Mouse (Mus musculus) erythroblast, embryonic 14.5 days (primary cell): ENCODE measurements around the gene Klk11. TPM values are rescaled to one million over a fixed set of nuclear protein-coding genes. Genes with fewer than 3 reads are reported as not detected.

ENCODE experiments used
- H3K27me3 ChIP-seq: 2 replicates; pipeline ENCODE4 v1.6.1; 2012; ENCODE audit warnings: inconsistent platforms; ENCODE audit not compliant: control insufficient read depth
- H3K36me3 ChIP-seq: 2 replicates; pipeline ENCODE4 v1.6.1; 2012; ENCODE audit warnings: mild to moderate bottlenecking, inconsistent platforms; ENCODE audit not compliant: control insufficient read depth
- H3K4me1 ChIP-seq: 2 replicates; pipeline ENCODE4 v1.6.1; 2012; ENCODE audit warnings: inconsistent platforms; ENCODE audit not compliant: control insufficient read depth
- H3K4me3 ChIP-seq: replicated peaks from 2 replicates; pipeline ENCODE3; 2012; ENCODE audit warnings: moderate library complexity, mild to moderate bottlenecking, inconsistent platforms
- H3K9me3 ChIP-seq: 2 replicates; pipeline ENCODE4 v1.6.1; 2012; ENCODE audit warnings: low read length, inconsistent platforms, mixed read lengths; ENCODE audit not compliant: control insufficient read depth
- GATA1 ChIP-seq: IDR thresholded peaks from 2 replicates; pipeline ENCODE4 v1.6.1; 2012; ENCODE audit warnings: low read length, inconsistent platforms, mixed read lengths
- TAL1 ChIP-seq: IDR thresholded peaks from 3 replicates; pipeline ENCODE4 v1.6.1; 2012; ENCODE audit warnings: low read length, inconsistent platforms, mixed read lengths
- polyA plus RNA-seq: library from polyadenylated mRNA; stranded (reverse); fragments of >175 nt; gene quantifications from 2 replicates; pipeline ENCODE4 v1.2.3, GENCODE M21; 2012

The Klk11 gene
- not detected in 2 replicates for polyA plus RNA-seq

DNA sequence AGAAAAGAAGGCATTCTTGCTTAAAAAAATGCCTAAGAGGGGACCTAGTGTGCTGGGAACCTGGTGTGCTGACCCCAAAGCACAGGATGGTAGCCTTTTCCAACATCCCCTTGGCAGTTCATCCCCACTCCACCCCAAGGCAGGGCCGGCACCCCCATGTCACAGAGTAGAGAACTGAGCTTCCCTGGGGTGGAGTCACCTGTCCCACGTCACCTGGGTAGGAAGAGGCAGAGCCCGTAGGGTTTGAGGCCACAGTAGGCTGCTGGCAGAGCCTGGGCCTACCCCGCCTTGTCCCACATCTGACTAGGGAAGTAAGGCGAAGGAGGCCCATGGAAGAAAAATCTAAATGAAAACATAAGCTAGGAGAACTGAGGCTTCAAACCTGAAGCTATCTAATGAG is at the start of gene Klk11:
Gene Klk11 (plus strand): TSS at position 241 of the 400 bp plus-strand sequence.
- Histone ChIP-seq H3K4me1 (no peaks in the 10 kb centered on the region), H3K27me3 (no peaks in the 10 kb centered on the region), H3K36me3 (no peaks in the 10 kb centered on the region), H3K9me3 (peaks cover 2% of the 10 kb centered on the region; the same call in 1 of the 2 replicates), H3K4me3 (no peak within 1 kb of the TSS)
- no peak for TF ChIP-seq GATA1
- TF ChIP-seq TAL1: no peak

DNA sequence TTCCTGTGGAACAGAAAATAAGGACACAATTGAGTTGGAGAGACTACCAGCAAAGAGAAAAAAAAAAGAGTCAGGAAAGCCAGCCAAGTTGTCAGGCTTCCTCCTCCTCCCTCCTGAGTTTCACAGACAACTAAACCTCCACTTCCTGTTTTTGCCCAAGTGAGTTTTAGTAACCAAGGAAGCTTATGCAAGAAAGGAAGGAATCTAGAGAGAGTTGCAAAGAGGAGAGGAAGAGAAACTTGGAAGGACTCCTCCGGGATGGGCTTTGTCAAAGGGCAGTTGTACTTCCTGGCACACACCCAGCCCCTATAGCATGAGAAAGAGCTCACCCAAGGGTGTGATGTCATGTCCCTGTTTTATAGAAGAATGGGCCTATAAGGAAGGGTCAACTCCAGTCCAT is 26.6 kb upstream of the Klk11 start:
- Histone ChIP-seq H3K4me3 (no peak overlapping the region), H3K4me1 (no peaks in the 10 kb centered on the region), H3K27me3 (no peaks in the 10 kb centered on the region), H3K36me3 (no peaks in the 10 kb centered on the region), H3K9me3 (no peaks in the 10 kb centered on the region)
- TF ChIP-seq TAL1 (no peak), GATA1 (no peak)

- Histone ChIP-seq H3K9me3 (no peaks in the 10 kb centered on the region), H3K4me1 (no peaks in the 10 kb centered on the region), H3K4me3 (no peak overlapping the region), H3K27me3 (no peaks in the 10 kb centered on the region), H3K36me3 (no peaks in the 10 kb centered on the region)
- TF ChIP-seq GATA1 (no peak), TAL1 (no peak)
These were observed 21.6 kb upstream of the Klk11 start for GRCm38 (mm10) chr7:43752806-43753205.

- H3K27me3 ChIP-seq: no peaks in the 10 kb centered on the region
- H3K4me1 ChIP-seq: no peaks in the 10 kb centered on the region
- H3K4me3 ChIP-seq: no peak overlapping the region
- H3K36me3 ChIP-seq: no peaks in the 10 kb centered on the region
- TF ChIP-seq GATA1 (no peak), TAL1 (no peak)
- H3K9me3 ChIP-seq: peaks cover 2% of the 10 kb centered on the region; the same call in 1 of the 2 replicates
These were observed 7.9 kb upstream of the Klk11 start for GRCm38 (mm10) chr7:43766484-43766883.

GRCm38 (mm10) chr7:43768597-43768996 is 5.8 kb upstream of the Klk11 start, which contains the start of gene Klk12:
TSS of gene Klk12 (plus strand) at chr7:43768897.
- H3K36me3 ChIP-seq: no peaks in the 10 kb centered on the region
- no peaks in the 10 kb centered on the region for H3K27me3 ChIP-seq
- TF ChIP-seq TAL1 (no peak), GATA1 (no peak)
- no peak within 1 kb of the TSS for H3K4me3 ChIP-seq
- no peaks in the 10 kb centered on the region for H3K4me1 ChIP-seq
- H3K9me3 ChIP-seq: peaks cover 2% of the 10 kb centered on the region; the same call in 1 of the 2 replicates

DNA sequence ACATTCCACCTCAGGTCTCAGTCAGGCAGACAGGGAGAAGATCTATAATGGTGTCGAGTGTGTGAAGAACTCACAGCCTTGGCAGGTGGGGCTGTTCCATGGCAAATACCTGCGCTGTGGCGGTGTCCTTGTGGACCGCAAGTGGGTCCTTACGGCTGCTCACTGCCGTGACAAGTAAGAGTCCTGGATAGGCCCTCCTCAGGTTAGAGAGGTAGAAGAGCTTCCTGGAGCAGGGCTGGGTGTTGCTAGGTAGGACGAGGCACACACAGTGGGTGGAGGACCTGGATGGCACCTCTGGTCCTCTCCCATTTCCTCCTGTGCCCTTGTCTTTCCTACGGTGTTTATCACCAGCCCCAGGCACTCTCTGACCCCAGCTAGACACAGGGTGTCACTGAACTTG is 4.8 kb upstream of the Klk11 start:
- Histone ChIP-seq H3K4me3 (no peak overlapping the region), H3K27me3 (no peaks in the 10 kb centered on the region), H3K9me3 (peaks cover 2% of the 10 kb centered on the region; the same call in 1 of the 2 replicates), H3K36me3 (no peaks in the 10 kb centered on the region), H3K4me1 (no peaks in the 10 kb centered on the region)
- TF ChIP-seq GATA1: no peak
- no peak for TF ChIP-seq TAL1

DNA sequence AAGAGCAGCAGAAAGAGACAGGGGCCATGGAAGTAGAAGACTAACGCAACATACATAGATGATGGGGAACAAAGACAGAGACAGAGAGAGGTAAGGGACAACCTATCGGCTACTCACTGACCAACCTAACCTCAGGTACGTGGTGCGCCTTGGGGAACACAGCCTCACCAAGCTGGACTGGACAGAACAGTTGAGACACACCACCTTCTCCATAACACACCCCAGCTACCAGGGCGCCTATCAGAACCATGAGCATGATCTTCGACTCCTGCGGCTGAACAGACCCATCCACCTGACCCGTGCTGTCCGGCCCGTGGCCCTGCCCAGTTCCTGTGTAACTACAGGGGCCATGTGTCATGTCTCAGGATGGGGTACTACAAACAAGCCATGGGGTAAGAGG is 3.7 kb upstream of the Klk11 start:
- Histone ChIP-seq H3K9me3 (peaks cover 2% of the 10 kb centered on the region; the same call in 1 of the 2 replicates), H3K4me1 (no peaks in the 10 kb centered on the region), H3K4me3 (no peak overlapping the region), H3K36me3 (no peaks in the 10 kb centered on the region), H3K27me3 (no peaks in the 10 kb centered on the region)
- no peak for TF ChIP-seq GATA1
- TF ChIP-seq TAL1: no peak

DNA sequence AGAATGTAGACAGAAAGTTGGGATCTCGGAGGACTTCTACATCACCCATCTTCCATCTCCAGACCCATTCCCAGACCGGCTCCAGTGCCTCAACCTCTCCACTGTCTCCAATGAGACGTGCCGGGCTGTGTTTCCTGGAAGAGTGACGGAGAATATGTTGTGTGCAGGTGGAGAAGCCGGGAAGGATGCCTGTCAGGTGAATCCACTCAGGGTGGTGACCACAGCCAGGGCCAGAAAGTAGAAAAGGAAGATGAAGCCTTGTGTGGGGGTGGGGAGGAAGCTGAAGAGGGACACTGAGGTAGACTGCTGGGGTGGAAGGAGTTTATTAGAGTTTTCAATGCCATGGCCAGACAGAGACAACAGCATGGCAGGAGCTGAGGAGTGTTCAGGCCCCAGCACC is 2.5 kb upstream of the Klk11 start:
- Histone ChIP-seq H3K9me3 (peaks cover 2% of the 10 kb centered on the region; the same call in 1 of the 2 replicates), H3K36me3 (no peaks in the 10 kb centered on the region), H3K4me3 (no peak overlapping the region), H3K4me1 (no peaks in the 10 kb centered on the region), H3K27me3 (no peaks in the 10 kb centered on the region)
- no peak for TF ChIP-seq TAL1
- TF ChIP-seq GATA1: no peak

- Histone ChIP-seq H3K4me3 (no peak overlapping the region), H3K27me3 (no peaks in the 10 kb centered on the region), H3K36me3 (no peaks in the 10 kb centered on the region), H3K9me3 (peaks cover 2% of the 10 kb centered on the region; the same call in 1 of the 2 replicates), H3K4me1 (no peaks in the 10 kb centered on the region)
- TF ChIP-seq GATA1 (no peak), TAL1 (no peak)
These were observed 1.5 kb upstream of the Klk11 start for GRCm38 (mm10) chr7:43772901-43773300.

DNA sequence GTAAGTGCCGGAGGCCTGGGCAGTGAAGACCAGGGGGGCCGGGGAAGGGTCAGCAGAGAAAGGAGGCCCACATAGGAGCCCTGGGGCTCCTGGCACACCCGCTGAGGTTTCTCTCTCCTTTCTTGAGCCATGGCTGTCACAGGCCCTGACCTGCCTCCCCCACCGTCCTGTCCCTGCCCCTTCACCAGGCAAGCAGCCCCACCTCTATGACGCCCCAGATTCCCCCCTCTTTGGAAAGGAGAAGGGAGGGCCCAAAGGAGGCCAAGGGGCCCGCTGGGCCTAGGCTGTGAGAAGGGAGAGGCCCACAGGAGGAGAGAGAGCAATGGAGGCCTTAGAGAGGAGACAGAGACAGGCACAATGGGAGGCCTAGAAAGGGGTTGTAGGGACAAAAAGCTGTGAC is 398 bp downstream of the Klk11 start:
- no peaks in the 10 kb centered on the region for H3K4me1 ChIP-seq

More for the DNA sequence above, 398 bp downstream of the Klk11 start:
- Histone ChIP-seq H3K9me3 (peaks cover 2% of the 10 kb centered on the region; the same call in 1 of the 2 replicates), H3K36me3 (no peaks in the 10 kb centered on the region), H3K4me3 (no peak overlapping the region), H3K27me3 (no peaks in the 10 kb centered on the region)
- TF ChIP-seq TAL1: no peak
- TF ChIP-seq GATA1: no peak
